Mouse (Mus musculus) brain, embryonic 14.5 days (tissue): ENCODE results near the gene Odf3l1. TPM values are rescaled to one million over a fixed set of nuclear protein-coding genes. Genes with fewer than 3 reads are reported as not detected.

Source experiments
- DNase-seq: peaks from one replicate; pipeline ENCODE4 v3.0.0-alpha.2; 2011; ENCODE audit warnings: low read depth
- CTCF ChIP-seq: fragments of 200-500 bp; IDR thresholded peaks from 2 replicates; pipeline ENCODE4 v1.5.1; 2012; ENCODE audit warnings: inconsistent platforms, mild to moderate bottlenecking, moderate library complexity, borderline replicate concordance; ENCODE audit not compliant: insufficient read depth, insufficient read length; ENCODE audit errors: extremely low read depth
- POLR2A ChIP-seq: fragments of 200-500 bp; IDR thresholded peaks from 2 replicates; pipeline ENCODE4 v1.6.1; 2012; ENCODE audit warnings: mild to moderate bottlenecking, inconsistent platforms, borderline replicate concordance; ENCODE audit not compliant: poor library complexity, insufficient read depth, insufficient read length, severe bottlenecking; ENCODE audit errors: extremely low read depth
- polyA plus RNA-seq: library from polyadenylated mRNA; depleted of rRNA; stranded (reverse); fragments of >200 nt; gene quantifications from 2 replicates; pipeline ENCODE4 v1.2.3, GENCODE M21; 2012

Gene Odf3l1
- polyA plus RNA-seq, 1 experiment = 0.18 TPM

- peak; percentile 91 for DNase-seq
- TF ChIP-seq POLR2A (no peak), CTCF (peak; percentile 86)
Observed at GRCm38 (mm10) chr9:56891517-56892011, 27.1 kb upstream of the Odf3l1 start.

GRCm38 (mm10) chr9:56890522-56891250, 26.2 kb upstream of the Odf3l1 start:
- DNase-seq = no peak
- TF ChIP-seq POLR2A (no peak), CTCF (no peak)

- TF ChIP-seq POLR2A = no peak
- TF ChIP-seq CTCF = peak; percentile 89
- peak; percentile 92 for DNase-seq
Observed at GRCm38 (mm10) chr9:56889817-56890216, 25.3 kb upstream of the Odf3l1 start.

GRCm38 (mm10) chr9:56887581-56887980, 23.1 kb upstream of the Odf3l1 start:
- DNase-seq = no peak
- TF ChIP-seq POLR2A = no peak
- TF ChIP-seq CTCF = no peak

GRCm38 (mm10) chr9:56886601-56887000, 22.1 kb upstream of the Odf3l1 start:
- TF ChIP-seq POLR2A = no peak
- no peak for TF ChIP-seq CTCF

GRCm38 (mm10) chr9:56886113-56886512, 21.6 kb upstream of the Odf3l1 start:
- no peak for DNase-seq
- TF ChIP-seq CTCF = peak; percentile 60; the same call in 1 of the 2 replicates
- no peak for TF ChIP-seq POLR2A

More at GRCm38 (mm10) chr9:56886601-56887000, 22.1 kb upstream of the Odf3l1 start:
- no peak for DNase-seq

GRCm38 (mm10) chr9:56884328-56884727, 19.8 kb upstream of the Odf3l1 start:
- no peak for TF ChIP-seq POLR2A
- no peak for TF ChIP-seq CTCF
- DNase-seq = no peak

GRCm38 (mm10) chr9:56883470-56883869, 19.0 kb upstream of the Odf3l1 start:
- DNase-seq = no peak
- no peak for TF ChIP-seq CTCF
- no peak for TF ChIP-seq POLR2A

- no peak for DNase-seq
- TF ChIP-seq CTCF = no peak
- no peak for TF ChIP-seq POLR2A
Observed at GRCm38 (mm10) chr9:56882818-56883217, 18.3 kb upstream of the Odf3l1 start.

GRCm38 (mm10) chr9:56882283-56882682, 17.8 kb upstream of the Odf3l1 start:
- no peak for DNase-seq

GRCm38 (mm10) chr9:56881539-56882082, 17.1 kb upstream of the Odf3l1 start:
- TF ChIP-seq CTCF = no peak
- TF ChIP-seq POLR2A = no peak
- no peak for DNase-seq

More at GRCm38 (mm10) chr9:56882283-56882682, 17.8 kb upstream of the Odf3l1 start:
- TF ChIP-seq POLR2A (no peak), CTCF (no peak)
